Comparison of ENCODE assay signal across 12 mouse cellular contexts in genomic region chr2:117200869-117201338, GRCm38 (mm10). TPM values are rescaled to one million over a fixed set of nuclear protein-coding genes. Genes with fewer than 3 reads are reported as not detected.
DNase-seq lines count a peak whose midpoint lies in the region; ATAC-seq lines count a peak whose summit lies in the region.
"Had no signal": no experiment of that assay in that cellular context is flagged by ENCODE, and none has a peak within 500 bp of the region (broad histone marks: within the 10 kb centered on the region; RNA-seq: fewer than 3 reads in every experiment).

No protein-coding gene starts in this region.

- H3K36me3 ChIP-seq in heart, embryonic 16.5 days (ENCODE audit: control insufficient read depth, insufficient read depth): no peaks in the 10 kb centered on the region
- H3K36me3 ChIP-seq in neural tube, embryonic 11.5 days (ENCODE audit: control insufficient read depth, insufficient read depth, low read length): no peaks in the 10 kb centered on the region
- no peaks in the 10 kb centered on the region for H3K36me3 ChIP-seq in midbrain, embryonic 11.5 days (ENCODE audit: control insufficient read depth, insufficient read depth, low read length)
- H3K36me3 ChIP-seq: liver, embryonic 15.5 days had no signal

- no peak for ATAC-seq in heart, embryonic 16.5 days (replicated peaks; ENCODE audit: extremely low read depth, insufficient read depth, low FRiP score)
- ATAC-seq in neural tube, embryonic 11.5 days (ENCODE audit: insufficient read depth, low FRiP score, low TSS enrichment): peak; percentile 57; the same call in 1 of the 2 replicates
- ATAC-seq in midbrain, embryonic 11.5 days (ENCODE audit: low FRiP score): peak; percentile 62; the same call in 1 of the 2 replicates

- H3K27me3 ChIP-seq in heart, embryonic 16.5 days (ENCODE audit: control insufficient read depth, insufficient read depth, low read length): no peaks in the 10 kb centered on the region
- no peaks in the 10 kb centered on the region for H3K27me3 ChIP-seq in neural tube, embryonic 11.5 days (ENCODE audit: control insufficient read depth, insufficient read depth, low read length)
- no peaks in the 10 kb centered on the region for H3K27me3 ChIP-seq in midbrain, embryonic 11.5 days (ENCODE audit: control insufficient read depth, insufficient read depth, low read length)
- H3K27me3 ChIP-seq: liver, embryonic 15.5 days had no signal

- no peak for DNase-seq in heart, postnatal 14 days
- no peak for DNase-seq in neural tube, embryonic 11.5 days (ENCODE audit: low spot score)
- no peak for DNase-seq in neural tube, embryonic 10.5 days (ENCODE audit: extremely low spot score, low spot score)
- DNase-seq in midbrain, embryonic 11.5 days (ENCODE audit: low spot score, missing footprints): no peak
- DNase-seq in gastrocnemius, postnatal 14 days: no peak
- no peak for DNase-seq in liver
- DNase-seq: adrenal gland, postnatal 10 days; gastrocnemius, postnatal 10 days; kidney, postnatal 14 days; spleen, adult 18-20 months had no signal

- intact Hi-C loops in heart, postnatal 14 days (cut with DNase I): no loop called here
- intact Hi-C loops in gastrocnemius, postnatal 14 days (cut with DNase I; ENCODE audit: low total_unique reads): no loop called here

- H3K9ac ChIP-seq in heart, embryonic 16.5 days (ENCODE audit: low read length): no peak overlapping the region
- H3K9ac ChIP-seq in neural tube, embryonic 11.5 days (ENCODE audit: low read length): no peak overlapping the region
- H3K9ac ChIP-seq in midbrain, embryonic 11.5 days (ENCODE audit: low read length): no peak overlapping the region
- H3K9ac ChIP-seq: liver, embryonic 15.5 days had no signal

- H3K4me1 ChIP-seq in heart, embryonic 16.5 days (ENCODE audit: control insufficient read depth, insufficient read depth, low read length): peaks cover 4% of the 10 kb centered on the region; the same call in 1 of the 2 replicates
- 0 out of 2 replicates have a peak, but pooled peaks cover 5% of the 10 kb centered on the region for H3K4me1 ChIP-seq in neural tube, embryonic 11.5 days (ENCODE audit: control insufficient read depth, insufficient read depth, low read length)
- H3K4me1 ChIP-seq in midbrain, embryonic 11.5 days (ENCODE audit: control insufficient read depth, insufficient read depth, low read length): peaks cover 6% of the 10 kb centered on the region; the same call in 1 of the 2 replicates
- H3K4me1 ChIP-seq: liver, embryonic 15.5 days had no signal

- H3K27ac ChIP-seq in heart, embryonic 16.5 days (ENCODE audit: low read length): no peak overlapping the region
- no peak overlapping the region for H3K27ac ChIP-seq in neural tube, embryonic 11.5 days (ENCODE audit: low read depth, low read length)
- no peak overlapping the region for H3K27ac ChIP-seq in midbrain, embryonic 11.5 days (ENCODE audit: low read depth, low read length)
- H3K27ac ChIP-seq: liver, embryonic 15.5 days had no signal

- no peak overlapping the region for H3K4me3 ChIP-seq in heart, embryonic 16.5 days (ENCODE audit: low read length)
- H3K4me3 ChIP-seq in neural tube, embryonic 11.5 days (ENCODE audit: low read depth, low read length): no peak overlapping the region
- H3K4me3 ChIP-seq in midbrain, embryonic 11.5 days (ENCODE audit: low read depth, low read length): no peak overlapping the region
- H3K4me3 ChIP-seq: liver, embryonic 15.5 days had no signal

- 36% methylated on average over 9 of the region's 9 CpGs for WGBS in heart, embryonic 16.5 days
- WGBS in neural tube, embryonic 11.5 days: 49% methylated on average over 9 of the region's 9 CpGs
- 36% methylated on average over 9 of the region's 9 CpGs for WGBS in midbrain, embryonic 11.5 days

- H3K4me2 ChIP-seq in heart, embryonic 16.5 days (ENCODE audit: low read depth, low read length): peak overlapping the region; percentile 25; the same call in 1 of the 2 replicates
- H3K4me2 ChIP-seq in neural tube, embryonic 11.5 days (ENCODE audit: low read depth): no peak overlapping the region
- H3K4me2 ChIP-seq in midbrain, embryonic 11.5 days: no peak overlapping the region
- H3K4me2 ChIP-seq: liver, embryonic 15.5 days had no signal

- no peaks in the 10 kb centered on the region for H3K9me3 ChIP-seq in heart, embryonic 16.5 days (replicated peaks; ENCODE audit: control insufficient read depth, low read length)
- no peaks in the 10 kb centered on the region for H3K9me3 ChIP-seq in neural tube, embryonic 11.5 days (ENCODE audit: control insufficient read depth, low read length)
- no peaks in the 10 kb centered on the region for H3K9me3 ChIP-seq in midbrain, embryonic 11.5 days (ENCODE audit: control insufficient read depth, low read length)
- H3K9me3 ChIP-seq: liver, embryonic 15.5 days had no signal

RNA-seq across cellular contexts. Expression of gene Fam98b, which starts 48.6 kb away (rescaled TPM):
- polyA plus RNA-seq in heart, embryonic 16.5 days (2015; fragmentation: Nextera tagmentation; extraction: Ambion mirVana): 4.6 and 6.8 TPM in 2 replicates
- 10 to 100 TPM; 20.1 to 20.7 TPM for total RNA-seq in heart, postnatal 14 days (2021)
- polyA plus RNA-seq in neural tube, embryonic 11.5 days (2014; fragmentation: Nextera tagmentation; extraction: Ambion mirVana): 6.7 and 7.2 TPM in 2 replicates
- polyA plus RNA-seq in midbrain, embryonic 11.5 days (2014; fragmentation: Nextera tagmentation; extraction: Ambion mirVana): 8.3 and 9.1 TPM in 2 replicates
- total RNA-seq in gastrocnemius, postnatal 14 days (2021): 10 to 100 TPM; 16.0 to 19.5 TPM
